Mouse (Mus musculus): ENCODE data around the gene Cbwd1. TPM values are rescaled to one million over a fixed set of nuclear protein-coding genes. Genes with fewer than 3 reads are reported as not detected.

Cbwd1 gene
- polyA plus RNA-seq, 1 experiment from 2014 or later, result 27.6 TPM

DNA sequence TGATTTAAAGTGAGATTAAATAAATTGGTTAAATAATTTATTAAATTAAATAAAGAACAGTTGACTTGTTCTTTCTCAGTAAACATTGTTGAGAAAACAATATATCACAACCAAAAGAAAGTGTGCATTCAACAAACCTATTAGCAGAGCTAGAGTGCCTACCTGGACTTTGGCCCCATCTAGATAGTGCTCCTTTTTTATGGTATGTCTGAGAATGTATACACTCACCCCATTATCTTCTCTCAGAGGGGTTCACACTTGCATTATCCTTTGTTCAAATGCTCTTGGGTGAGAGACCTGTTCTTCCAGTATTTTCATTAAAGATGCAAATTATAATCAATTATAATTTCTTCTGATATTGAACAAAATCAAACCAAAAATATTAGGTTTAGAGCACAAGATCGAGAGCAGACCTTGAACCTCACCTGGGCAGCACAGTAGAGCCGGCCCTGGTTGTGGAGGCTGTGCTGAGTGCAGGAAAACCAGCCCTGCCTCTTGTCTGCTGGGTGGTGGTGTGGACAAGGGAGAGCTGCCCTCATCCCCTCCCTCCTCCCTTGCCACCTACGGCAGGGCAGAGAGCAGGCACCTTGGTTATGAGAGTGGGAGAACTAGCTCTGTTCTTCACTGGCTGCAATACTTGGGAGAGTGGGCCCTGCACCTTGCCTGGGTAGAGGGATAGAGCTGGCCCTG, 11.4 kb upstream of the Cbwd1 start:
- Histone ChIP-seq H3K9ac (replicated peaks) (no peak overlapping the region), H3K4me3 (replicated peaks) (no peak overlapping the region), H3K4me1 (replicated peaks) (no peaks in the 10 kb centered on the region), H3K27ac (no peak overlapping the region), H3K36me3 (no peaks in the 10 kb centered on the region), H3K9me3 (no peaks in the 10 kb centered on the region), H3K4me2 (no peak overlapping the region), H3K27me3 (no peaks in the 10 kb centered on the region)
- no peak for ATAC-seq (ENCODE audit: insufficient number of reproducible peaks, insufficient read depth, low FRiP score, low TSS enrichment, low read depth)
- WGBS, result 75% methylated on average over 3 of the region's 3 CpGs

GRCm38 (mm10) chr19:24971307-24971706, 9.9 kb upstream of the Cbwd1 start:
- Histone ChIP-seq H3K9me3 (no peaks in the 10 kb centered on the region), H3K27ac (no peak overlapping the region), H3K4me1 (replicated peaks) (no peaks in the 10 kb centered on the region), H3K4me2 (no peak overlapping the region), H3K9ac (replicated peaks) (no peak overlapping the region), H3K27me3 (no peaks in the 10 kb centered on the region), H3K4me3 (replicated peaks) (no peak overlapping the region), H3K36me3 (no peaks in the 10 kb centered on the region)
- 81% methylated on average over 7 of the region's 7 CpGs for WGBS
- ATAC-seq (ENCODE audit: insufficient number of reproducible peaks, insufficient read depth, low FRiP score, low TSS enrichment, low read depth), result no peak

- no peak for ATAC-seq (ENCODE audit: insufficient number of reproducible peaks, insufficient read depth, low FRiP score, low TSS enrichment, low read depth)
- Histone ChIP-seq H3K4me3 (replicated peaks) (no peak overlapping the region), H3K4me2 (no peak overlapping the region), H3K9ac (replicated peaks) (no peak overlapping the region), H3K4me1 (replicated peaks) (0 out of 2 replicates have a peak, but pooled peaks cover 2% of the 10 kb centered on the region), H3K36me3 (no peaks in the 10 kb centered on the region), H3K27ac (no peak overlapping the region), H3K9me3 (no peaks in the 10 kb centered on the region), H3K27me3 (no peaks in the 10 kb centered on the region)
- 87% methylated on average over 2 of the region's 2 CpGs for WGBS
Observed at GRCm38 (mm10) chr19:24966941-24967340, 5.5 kb upstream of the Cbwd1 start.

- WGBS, result 83% methylated on average over 2 of the region's 2 CpGs
- ATAC-seq (ENCODE audit: insufficient number of reproducible peaks, insufficient read depth, low FRiP score, low TSS enrichment, low read depth), result no peak
- Histone ChIP-seq H3K9ac (replicated peaks) (no peak overlapping the region), H3K4me1 (replicated peaks) (0 out of 2 replicates have a peak, but pooled peaks cover 2% of the 10 kb centered on the region), H3K4me3 (replicated peaks) (no peak overlapping the region), H3K27me3 (no peaks in the 10 kb centered on the region), H3K4me2 (no peak overlapping the region), H3K36me3 (no peaks in the 10 kb centered on the region), H3K27ac (no peak overlapping the region), H3K9me3 (no peaks in the 10 kb centered on the region)
Observed at GRCm38 (mm10) chr19:24966203-24966602, 4.8 kb upstream of the Cbwd1 start.

GRCm38 (mm10) chr19:24958531-24958930, 2.9 kb downstream of the Cbwd1 start:
- no peaks in the 10 kb centered on the region for H3K9me3 ChIP-seq
- peaks cover 25% of the 10 kb centered on the region for H3K36me3 ChIP-seq
- no peak for ATAC-seq (ENCODE audit: insufficient number of reproducible peaks, insufficient read depth, low FRiP score, low TSS enrichment, low read depth)
- peaks cover 10% of the 10 kb centered on the region for H3K4me1 ChIP-seq (replicated peaks)
- no peak overlapping the region for H3K4me3 ChIP-seq (replicated peaks)
- H3K4me2 ChIP-seq, result no peak overlapping the region
- H3K9ac ChIP-seq (replicated peaks), result no peak overlapping the region
- no peaks in the 10 kb centered on the region for H3K27me3 ChIP-seq
- WGBS, result 39% methylated on average over 3 of the region's 3 CpGs
- H3K27ac ChIP-seq, result no peak overlapping the region

GRCm38 (mm10) chr19:24945521-24946262, 15.7 kb downstream of the Cbwd1 start:
- no peaks in the 10 kb centered on the region for H3K9me3 ChIP-seq
- H3K27ac ChIP-seq, result no peak overlapping the region
- no peaks in the 10 kb centered on the region for H3K4me1 ChIP-seq (replicated peaks)
- no peaks in the 10 kb centered on the region for H3K27me3 ChIP-seq
- H3K36me3 ChIP-seq, result 0 out of 2 replicates have a peak, but pooled peaks cover 2% of the 10 kb centered on the region
- no peak overlapping the region for H3K4me3 ChIP-seq (replicated peaks)
- H3K9ac ChIP-seq (replicated peaks), result no peak overlapping the region
- H3K4me2 ChIP-seq, result no peak overlapping the region
- no peak for ATAC-seq (ENCODE audit: insufficient number of reproducible peaks, insufficient read depth, low FRiP score, low TSS enrichment, low read depth)

DNA sequence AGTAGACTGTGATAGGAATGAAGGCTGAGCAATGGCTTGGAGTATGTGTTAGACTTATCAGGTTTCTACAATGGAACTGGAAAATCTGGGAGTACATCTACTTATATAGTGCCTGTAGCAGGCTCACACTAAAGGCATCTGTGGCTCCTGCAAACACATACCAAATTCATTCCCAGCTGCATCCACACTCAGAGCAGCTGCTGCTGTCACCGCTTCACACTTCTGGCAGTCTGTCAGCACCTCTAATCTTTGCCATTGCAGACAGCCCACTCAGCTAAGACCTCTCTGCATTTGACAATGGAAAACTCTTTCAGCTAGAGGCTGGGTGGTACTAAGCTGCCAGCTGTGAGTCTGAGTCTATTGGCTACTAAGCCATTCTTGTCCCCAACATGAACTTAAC, 24.3 kb downstream of the Cbwd1 start:
- ATAC-seq (ENCODE audit: insufficient number of reproducible peaks, insufficient read depth, low FRiP score, low TSS enrichment, low read depth), result no peak
- Histone ChIP-seq H3K4me2 (no peak overlapping the region), H3K4me3 (replicated peaks) (no peak overlapping the region), H3K9ac (replicated peaks) (no peak overlapping the region), H3K27me3 (no peaks in the 10 kb centered on the region), H3K27ac (no peak overlapping the region), H3K36me3 (peaks cover 31% of the 10 kb centered on the region), H3K4me1 (replicated peaks) (no peaks in the 10 kb centered on the region), H3K9me3 (no peaks in the 10 kb centered on the region)
- WGBS, result 83% methylated on average over 1 of the region's 1 CpGs

GRCm38 (mm10) chr19:24929041-24929440, 32.4 kb downstream of the Cbwd1 start:
- H3K4me2 ChIP-seq, result no peak overlapping the region
- H3K27ac ChIP-seq, result no peak overlapping the region
- H3K36me3 ChIP-seq, result peaks cover 1% of the 10 kb centered on the region; the same call in 1 of the 2 replicates
- no peak overlapping the region for H3K9ac ChIP-seq (replicated peaks)
- H3K27me3 ChIP-seq, result no peaks in the 10 kb centered on the region
- H3K4me1 ChIP-seq (replicated peaks), result no peaks in the 10 kb centered on the region; the same call in none of the 2 replicates
- H3K9me3 ChIP-seq, result no peaks in the 10 kb centered on the region
- H3K4me3 ChIP-seq (replicated peaks), result no peak overlapping the region
- WGBS, result 24% methylated on average over 1 of the region's 1 CpGs
- ATAC-seq (ENCODE audit: insufficient number of reproducible peaks, insufficient read depth, low FRiP score, low TSS enrichment, low read depth), result no peak

DNA sequence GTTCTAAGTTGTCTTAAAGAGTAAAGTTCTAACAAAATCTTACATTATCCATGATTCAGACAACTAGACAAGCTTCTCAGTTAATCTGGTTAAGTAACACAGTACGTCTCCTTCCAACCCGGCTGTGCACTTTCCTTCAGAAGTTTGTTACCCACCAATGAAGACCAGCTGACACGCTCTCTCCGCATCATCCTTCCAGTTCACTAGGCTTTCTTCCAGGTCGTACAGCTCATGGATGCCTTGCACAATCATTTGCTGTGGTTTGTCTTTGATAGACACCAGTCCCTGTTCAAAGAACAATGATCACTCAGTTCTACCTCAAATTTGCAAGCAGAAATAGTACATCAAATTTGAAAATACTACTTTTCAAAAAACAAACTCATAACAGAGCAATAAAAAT, 40.5 kb downstream of the Cbwd1 start:
- WGBS, result 94% methylated on average over 5 of the region's 5 CpGs
- no peak overlapping the region for H3K4me3 ChIP-seq (replicated peaks)
- no peak overlapping the region for H3K9ac ChIP-seq (replicated peaks)
- H3K27me3 ChIP-seq, result no peaks in the 10 kb centered on the region
- ATAC-seq (ENCODE audit: insufficient number of reproducible peaks, insufficient read depth, low FRiP score, low TSS enrichment, low read depth), result no peak
- H3K27ac ChIP-seq, result no peak overlapping the region
- peaks cover 3% of the 10 kb centered on the region; the same call in 1 of the 2 replicates for H3K9me3 ChIP-seq
- H3K4me1 ChIP-seq (replicated peaks), result no peaks in the 10 kb centered on the region
- no peak overlapping the region for H3K4me2 ChIP-seq
- H3K36me3 ChIP-seq, result peaks cover 29% of the 10 kb centered on the region

DNA sequence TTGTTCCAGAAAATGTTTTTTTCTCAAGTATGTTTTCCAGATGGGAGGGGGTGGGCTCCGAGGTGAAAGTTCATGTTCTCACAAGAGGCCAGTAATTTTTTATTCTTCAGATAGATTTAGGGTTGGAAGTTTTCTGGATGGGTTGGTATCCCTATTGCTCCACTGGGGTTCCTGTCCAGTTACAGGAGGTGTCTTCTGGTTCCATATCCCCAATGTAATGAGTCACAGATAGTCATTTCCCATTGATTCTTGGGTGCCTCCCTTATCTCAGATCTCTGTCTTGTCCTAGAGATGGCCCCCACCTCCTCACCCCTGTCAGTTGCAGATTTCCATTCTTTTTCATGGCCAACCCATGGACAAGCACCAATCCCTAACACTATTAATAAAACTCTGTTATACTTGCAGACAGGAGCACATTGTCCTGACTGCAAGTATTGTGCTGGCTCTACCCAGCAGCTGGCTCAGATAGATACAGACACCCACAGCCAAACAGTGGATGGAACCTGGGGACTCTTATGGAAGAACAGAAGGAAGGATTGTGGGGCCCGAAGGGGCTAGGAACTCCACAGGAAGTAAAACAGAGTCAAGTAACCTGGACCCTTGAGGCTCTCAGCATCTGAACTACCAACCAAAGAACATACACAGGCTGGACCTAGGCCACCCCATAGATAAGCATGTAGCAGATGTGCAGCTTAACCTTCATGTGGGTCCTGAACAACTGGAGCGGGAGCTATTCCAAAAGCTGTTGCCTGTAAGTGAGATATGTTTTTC, 52.8 kb downstream of the Cbwd1 start:
- H3K9ac ChIP-seq (replicated peaks), result no peak overlapping the region
- no peak overlapping the region for H3K4me2 ChIP-seq
- no peak overlapping the region for H3K4me3 ChIP-seq (replicated peaks)
- no peaks in the 10 kb centered on the region for H3K4me1 ChIP-seq (replicated peaks)
- no peaks in the 10 kb centered on the region for H3K36me3 ChIP-seq
- peaks cover 11% of the 10 kb centered on the region for H3K27me3 ChIP-seq
- H3K9me3 ChIP-seq, result no peaks in the 10 kb centered on the region
- WGBS, result 89% methylated on average over 3 of the region's 3 CpGs
- H3K27ac ChIP-seq, result no peak overlapping the region
- no peak for ATAC-seq (ENCODE audit: insufficient number of reproducible peaks, insufficient read depth, low FRiP score, low TSS enrichment, low read depth)

DNA sequence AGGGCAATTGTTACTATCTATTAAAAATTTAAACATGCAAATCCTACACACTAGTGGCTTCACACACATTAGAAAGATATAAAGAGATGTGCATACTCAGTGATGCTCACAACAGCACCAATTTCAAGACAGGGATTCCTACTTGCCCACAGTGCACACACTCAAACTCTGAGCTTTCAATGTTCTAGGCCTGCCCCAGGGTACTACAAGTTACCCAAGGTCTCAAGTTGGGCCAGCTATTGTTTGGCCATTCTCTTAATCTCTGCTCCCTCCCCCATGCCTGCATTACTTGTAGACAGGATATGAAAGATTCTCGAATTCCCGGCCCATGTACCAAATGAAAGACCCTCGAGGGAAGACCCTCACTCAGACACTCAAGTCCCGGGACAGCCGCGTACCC, 53.8 kb downstream of the Cbwd1 start:
- Histone ChIP-seq H3K4me1 (replicated peaks) (no peaks in the 10 kb centered on the region), H3K27me3 (peaks cover 19% of the 10 kb centered on the region), H3K4me2 (no peak overlapping the region), H3K9me3 (no peaks in the 10 kb centered on the region), H3K9ac (replicated peaks) (no peak overlapping the region), H3K36me3 (no peaks in the 10 kb centered on the region), H3K4me3 (replicated peaks) (no peak overlapping the region), H3K27ac (no peak overlapping the region)
- ATAC-seq (ENCODE audit: insufficient number of reproducible peaks, insufficient read depth, low FRiP score, low TSS enrichment, low read depth), result no peak
- 93% methylated on average over 6 of the region's 6 CpGs for WGBS
